Mouse (Mus musculus): ENCODE measurements around the gene 9230112D13Rik. TPM values are rescaled to one million over a fixed set of nuclear protein-coding genes. Genes with fewer than 3 reads are reported as not detected.

The 9230112D13Rik gene
- polyA plus RNA-seq, 1 experiment: not detected

GRCm38 (mm10) chr14:34502475-34503324 is 19.9 kb downstream of the 9230112D13Rik start:
- H3K4me1 ChIP-seq (ENCODE audit: control insufficient read depth, insufficient read depth, low read length): peaks cover 6% of the 10 kb centered on the region
- under 1% methylated on average over 91 of the region's 115 CpGs for WGBS
- TF ChIP-seq POLR2A (IDR thresholded peaks at IDR 0.05; ENCODE audit: borderline replicate concordance, extremely low read depth, low read depth, low read length) (0 out of 2 replicates have a peak, but pooled peaks have one; percentile 16), CTCF (IDR thresholded peaks at IDR 0.05; ENCODE audit: insufficient read depth, low read length) (no peak)
- DNase-seq: peak; percentile 82
- H3K4me3 ChIP-seq (replicated peaks; ENCODE audit: extremely low read depth, low read depth, low read length): peak overlapping the region; percentile 79

DNA sequence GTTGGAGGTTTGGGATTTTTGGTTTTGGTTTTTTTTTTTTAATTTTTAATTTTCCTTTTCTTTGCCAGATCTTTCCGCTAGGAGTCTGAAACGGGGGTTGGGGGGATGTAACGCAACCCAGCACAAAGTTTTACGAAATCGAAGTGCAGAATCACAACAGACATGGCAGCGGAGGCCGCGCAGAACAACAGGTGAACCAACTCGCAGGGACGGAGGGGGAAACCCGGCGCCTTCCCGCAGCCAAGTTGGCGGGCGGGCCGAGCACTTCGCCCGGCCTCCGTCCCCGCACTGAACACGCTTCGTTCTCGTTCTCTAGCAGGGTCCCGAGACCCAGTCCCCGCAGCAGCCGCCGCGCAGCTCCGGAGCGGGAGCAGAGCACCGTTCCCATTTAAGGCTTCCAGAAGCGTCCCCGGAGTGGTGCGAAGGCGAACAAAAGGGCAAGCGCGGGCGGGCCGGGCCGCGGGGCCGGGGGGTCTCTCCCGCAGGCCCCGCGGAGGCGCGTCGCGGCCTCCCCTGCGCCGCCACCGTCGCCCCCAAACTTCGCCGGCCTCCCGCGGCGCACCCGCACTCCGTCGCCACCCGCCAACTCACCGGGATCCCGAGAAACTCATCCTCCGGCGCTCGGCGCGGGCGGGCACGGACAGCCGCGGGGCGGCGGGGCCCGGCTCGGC is 20.7 kb downstream of the 9230112D13Rik start:
- under 1% methylated on average over 77 of the region's 77 CpGs for WGBS
- H3K4me1 ChIP-seq (ENCODE audit: control insufficient read depth, insufficient read depth, low read length): peaks cover 10% of the 10 kb centered on the region
- H3K4me3 ChIP-seq (replicated peaks; ENCODE audit: extremely low read depth, low read depth, low read length): peak overlapping the region; percentile 79
- DNase-seq: peak; percentile 65
- peak; percentile 21; the same call in 1 of the 2 replicates for TF ChIP-seq POLR2A (IDR thresholded peaks at IDR 0.05; ENCODE audit: borderline replicate concordance, extremely low read depth, low read depth, low read length)
- TF ChIP-seq CTCF (IDR thresholded peaks at IDR 0.05; ENCODE audit: insufficient read depth, low read length): no peak

DNA sequence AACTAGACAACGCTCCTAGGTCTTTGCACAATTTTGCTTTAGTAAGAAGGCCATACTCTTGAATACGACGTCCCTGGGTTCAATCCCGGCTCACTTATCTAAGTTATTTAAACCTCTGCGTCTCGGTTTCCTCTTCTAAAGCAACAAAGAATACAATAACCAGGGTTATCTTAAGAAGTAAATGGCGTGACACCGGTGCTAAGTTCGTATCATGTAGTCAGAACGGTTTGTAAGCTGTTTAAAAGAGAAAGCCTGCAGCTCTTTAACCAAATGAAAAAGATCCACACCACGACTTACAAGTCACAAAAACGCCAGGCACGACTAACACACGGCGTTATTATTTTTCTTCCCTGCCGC is 21.2 kb downstream of the 9230112D13Rik start:
- H3K4me3 ChIP-seq (replicated peaks; ENCODE audit: extremely low read depth, low read depth, low read length): peak overlapping the region; percentile 79
- WGBS: 1% methylated on average over 16 of the region's 16 CpGs
- no peak for TF ChIP-seq CTCF (IDR thresholded peaks at IDR 0.05; ENCODE audit: insufficient read depth, low read length)
- no peak for TF ChIP-seq POLR2A (IDR thresholded peaks at IDR 0.05; ENCODE audit: borderline replicate concordance, extremely low read depth, low read depth, low read length)
- H3K4me1 ChIP-seq (ENCODE audit: control insufficient read depth, insufficient read depth, low read length): peaks cover 10% of the 10 kb centered on the region
- DNase-seq: no peak

- TF ChIP-seq CTCF (IDR thresholded peaks at IDR 0.05; ENCODE audit: insufficient read depth, low read length) (no peak), POLR2A (IDR thresholded peaks at IDR 0.05; ENCODE audit: borderline replicate concordance, extremely low read depth, low read depth, low read length) (no peak)
- WGBS: 12% methylated on average over 4 of the region's 4 CpGs
Measured at GRCm38 (mm10) chr14:34500309-34500708, 22.3 kb downstream of the 9230112D13Rik start.

GRCm38 (mm10) chr14:34499664-34500063 is 22.9 kb downstream of the 9230112D13Rik start:
- no peak for DNase-seq
- WGBS: 57% methylated on average over 4 of the region's 4 CpGs
- H3K4me3 ChIP-seq (replicated peaks; ENCODE audit: extremely low read depth, low read depth, low read length): no peak overlapping the region
- peaks cover 14% of the 10 kb centered on the region for H3K4me1 ChIP-seq (ENCODE audit: control insufficient read depth, insufficient read depth, low read length)
- TF ChIP-seq POLR2A (IDR thresholded peaks at IDR 0.05; ENCODE audit: borderline replicate concordance, extremely low read depth, low read depth, low read length) (no peak), CTCF (IDR thresholded peaks at IDR 0.05; ENCODE audit: insufficient read depth, low read length) (no peak)

More at GRCm38 (mm10) chr14:34500309-34500708, 22.3 kb downstream of the 9230112D13Rik start:
- no peak for DNase-seq
- Histone ChIP-seq H3K4me3 (replicated peaks; ENCODE audit: extremely low read depth, low read depth, low read length) (no peak overlapping the region), H3K4me1 (ENCODE audit: control insufficient read depth, insufficient read depth, low read length) (peaks cover 14% of the 10 kb centered on the region)

- 51% methylated on average over 3 of the region's 3 CpGs for WGBS
- Histone ChIP-seq H3K4me1 (ENCODE audit: control insufficient read depth, insufficient read depth, low read length) (peaks cover 14% of the 10 kb centered on the region), H3K4me3 (replicated peaks; ENCODE audit: extremely low read depth, low read depth, low read length) (no peak overlapping the region)
- TF ChIP-seq POLR2A (IDR thresholded peaks at IDR 0.05; ENCODE audit: borderline replicate concordance, extremely low read depth, low read depth, low read length): no peak
- TF ChIP-seq CTCF (IDR thresholded peaks at IDR 0.05; ENCODE audit: insufficient read depth, low read length): no peak
- no peak for DNase-seq
Measured at GRCm38 (mm10) chr14:34497346-34497745, 25.3 kb downstream of the 9230112D13Rik start.

- DNase-seq: no peak
- H3K4me1 ChIP-seq (ENCODE audit: control insufficient read depth, insufficient read depth, low read length): peaks cover 16% of the 10 kb centered on the region
- TF ChIP-seq CTCF (IDR thresholded peaks at IDR 0.05; ENCODE audit: insufficient read depth, low read length) (no peak), POLR2A (IDR thresholded peaks at IDR 0.05; ENCODE audit: borderline replicate concordance, extremely low read depth, low read depth, low read length) (no peak)
- WGBS: 72% methylated on average over 3 of the region's 3 CpGs
- no peak overlapping the region for H3K4me3 ChIP-seq (replicated peaks; ENCODE audit: extremely low read depth, low read depth, low read length)
Measured at GRCm38 (mm10) chr14:34493682-34494081, 28.9 kb downstream of the 9230112D13Rik start.

GRCm38 (mm10) chr14:34492688-34493087 is 29.9 kb downstream of the 9230112D13Rik start:
- 64% methylated on average over 2 of the region's 2 CpGs for WGBS
- no peak overlapping the region for H3K4me3 ChIP-seq (replicated peaks; ENCODE audit: extremely low read depth, low read depth, low read length)
- TF ChIP-seq CTCF (IDR thresholded peaks at IDR 0.05; ENCODE audit: insufficient read depth, low read length): no peak
- no peak for TF ChIP-seq POLR2A (IDR thresholded peaks at IDR 0.05; ENCODE audit: borderline replicate concordance, extremely low read depth, low read depth, low read length)
- H3K4me1 ChIP-seq (ENCODE audit: control insufficient read depth, insufficient read depth, low read length): peaks cover 21% of the 10 kb centered on the region
- DNase-seq: no peak

GRCm38 (mm10) chr14:34490965-34491364 is 31.6 kb downstream of the 9230112D13Rik start:
- Histone ChIP-seq H3K4me1 (ENCODE audit: control insufficient read depth, insufficient read depth, low read length) (peaks cover 14% of the 10 kb centered on the region), H3K4me3 (replicated peaks; ENCODE audit: extremely low read depth, low read depth, low read length) (no peak overlapping the region)
- WGBS: 46% methylated on average over 1 of the region's 1 CpGs
- DNase-seq: no peak
- no peak for TF ChIP-seq POLR2A (IDR thresholded peaks at IDR 0.05; ENCODE audit: borderline replicate concordance, extremely low read depth, low read depth, low read length)
- TF ChIP-seq CTCF (IDR thresholded peaks at IDR 0.05; ENCODE audit: insufficient read depth, low read length): no peak

All from lung, adult 2 months (tissue).